Mouse (Mus musculus): ENCODE results near the gene Bcl6.

Bcl6 gene

GRCm38 (mm10) chr16:23919418-23919817 is 69.2 kb downstream of the Bcl6 start:
- DNase-seq = no peak

All from kidney, adult 8-10 months (tissue).